Mouse (Mus musculus) liver, adult 2 months (tissue): ENCODE measurements around the gene Trpm6. TPM values are rescaled to one million over a fixed set of nuclear protein-coding genes. Genes with fewer than 3 reads are reported as not detected.

Experiments
- DNase-seq: peaks from one replicate; pipeline ENCODE4 v3.0.0-alpha.2; 2011; ENCODE audit warnings: low read depth, low spot score; ENCODE audit errors: extremely low read depth
- H3K27ac ChIP-seq: fragments of 200-500 bp; replicated peaks from 2 replicates; pipeline ENCODE4 v1.5.1; 2012; ENCODE audit warnings: low read depth, mild to moderate bottlenecking, control low read depth, inconsistent platforms, low read length; ENCODE audit not compliant: insufficient read depth
- H3K27me3 ChIP-seq: fragments of 200-500 bp; 2 replicates; pipeline ENCODE4 v1.6.1; 2012; ENCODE audit warnings: mild to moderate bottlenecking, moderate library complexity, low read length, inconsistent platforms; ENCODE audit not compliant: control insufficient read depth, insufficient read depth
- H3K36me3 ChIP-seq: fragments of 200-500 bp; 2 replicates; pipeline ENCODE4 v1.6.1; 2012; ENCODE audit warnings: low read length, inconsistent platforms; ENCODE audit not compliant: control insufficient read depth, insufficient read depth
- H3K4me1 ChIP-seq: fragments of 200-500 bp; 2 replicates; pipeline ENCODE4 v1.6.1; 2011; ENCODE audit warnings: low read length; ENCODE audit not compliant: control insufficient read depth, insufficient read depth
- H3K4me3 ChIP-seq: fragments of 200-500 bp; 2 replicates; pipeline ENCODE4 v1.5.1; 2011; ENCODE audit warnings: low read depth, mild to moderate bottlenecking, control low read depth, low read length, moderate library complexity; ENCODE audit not compliant: insufficient read depth
- H3K79me2 ChIP-seq: fragments of 200-500 bp; 2 replicates; pipeline ENCODE4 v1.6.1; 2012; ENCODE audit warnings: inconsistent platforms, mild to moderate bottlenecking, low read length, moderate library complexity; ENCODE audit not compliant: control insufficient read depth, insufficient read depth
- H3K9ac ChIP-seq: fragments of 200-500 bp; 2 replicates; pipeline ENCODE4 v1.6.1; 2012; ENCODE audit warnings: low read depth, mild to moderate bottlenecking, control low read depth, inconsistent platforms, low read length
- CTCF ChIP-seq: fragments of 200-500 bp; IDR thresholded peaks from 2 replicates; pipeline ENCODE4 v1.5.1; 2011; ENCODE audit warnings: low read depth, low read length, control low read depth
- POLR2A ChIP-seq: fragments of 200-500 bp; IDR thresholded peaks from 2 replicates; pipeline ENCODE4 v1.6.1; 2011; ENCODE audit warnings: low read length, control low read depth; ENCODE audit not compliant: insufficient read depth; ENCODE audit errors: extremely low read depth
- WGBS: fragments of 180-500 bp; shearing (Covaris S2); methylation state at CpG from one replicate; pipeline ENCODE4 v1.1.7; 2018; 5-methylcytosine and 5-hydroxymethylcytosine counted together
- polyA plus RNA-seq: library from polyadenylated mRNA; depleted of rRNA; stranded (reverse); fragments of >200 nt; gene quantifications from 2 replicates; pipeline ENCODE4 v1.2.3, GENCODE M21; 2012
- total RNA-seq: library from RNA; depleted of rRNA; stranded (reverse); fragments of >200 nt; gene quantifications from 2 replicates; pipeline ENCODE4 v1.2.3, GENCODE M21; 2014

Trpm6 gene
- total and polyA plus RNA-seq, 2 experiments, result 0.09 to 0.83 TPM

- TF ChIP-seq POLR2A, result no peak
- no peak for TF ChIP-seq CTCF
- H3K27me3 ChIP-seq, result no peaks in the 10 kb centered on the region
- no peaks in the 10 kb centered on the region for H3K79me2 ChIP-seq
- no peak overlapping the region for H3K9ac ChIP-seq
- no peaks in the 10 kb centered on the region for H3K36me3 ChIP-seq
- DNase-seq, result no peak
- no peak overlapping the region for H3K27ac ChIP-seq
- H3K4me3 ChIP-seq, result no peak overlapping the region
- no peaks in the 10 kb centered on the region for H3K4me1 ChIP-seq
These were observed 148.5 kb downstream of the Trpm6 start for GRCm38 (mm10) chr19:18898238-18898637.

- 88% methylated on average over 15 of the region's 15 CpGs for WGBS
- H3K27me3 ChIP-seq, result no peaks in the 10 kb centered on the region
These were observed 152.4 kb downstream of the Trpm6 start for GRCm38 (mm10) chr19:18902041-18902693.

GRCm38 (mm10) chr19:18902694-18903067 lies 152.9 kb downstream of the Trpm6 start:
- TF ChIP-seq CTCF (no peak), POLR2A (no peak)
- H3K4me1 ChIP-seq, result no peaks in the 10 kb centered on the region
- H3K9ac ChIP-seq, result no peak overlapping the region
- DNase-seq, result no peak
- H3K79me2 ChIP-seq, result no peaks in the 10 kb centered on the region
- 88% methylated on average over 6 of the region's 6 CpGs for WGBS
- no peaks in the 10 kb centered on the region for H3K27me3 ChIP-seq
- H3K27ac ChIP-seq, result no peak overlapping the region
- H3K4me3 ChIP-seq, result no peak overlapping the region
- H3K36me3 ChIP-seq, result no peaks in the 10 kb centered on the region

More at GRCm38 (mm10) chr19:18902041-18902693, 152.4 kb downstream of the Trpm6 start:
- Histone ChIP-seq H3K79me2 (no peaks in the 10 kb centered on the region), H3K4me3 (no peak overlapping the region), H3K27ac (no peak overlapping the region), H3K36me3 (no peaks in the 10 kb centered on the region), H3K4me1 (no peaks in the 10 kb centered on the region), H3K9ac (no peak overlapping the region)
- DNase-seq, result no peak
- TF ChIP-seq CTCF (no peak), POLR2A (no peak)

- Histone ChIP-seq H3K4me3 (no peak overlapping the region), H3K9ac (no peak overlapping the region), H3K27me3 (no peaks in the 10 kb centered on the region), H3K36me3 (no peaks in the 10 kb centered on the region), H3K4me1 (no peaks in the 10 kb centered on the region), H3K27ac (no peak overlapping the region), H3K79me2 (no peaks in the 10 kb centered on the region)
- no peak for DNase-seq
- WGBS, result 52% methylated on average over 3 of the region's 3 CpGs
- no peak for TF ChIP-seq CTCF
- no peak for TF ChIP-seq POLR2A
These were observed 155.7 kb downstream of the Trpm6 start for GRCm38 (mm10) chr19:18905511-18905910.

- WGBS, result 84% methylated on average over 3 of the region's 3 CpGs
- Histone ChIP-seq H3K27ac (no peak overlapping the region), H3K9ac (no peak overlapping the region), H3K79me2 (no peaks in the 10 kb centered on the region), H3K4me3 (no peak overlapping the region), H3K27me3 (no peaks in the 10 kb centered on the region), H3K4me1 (no peaks in the 10 kb centered on the region), H3K36me3 (no peaks in the 10 kb centered on the region)
- TF ChIP-seq CTCF, result no peak
- TF ChIP-seq POLR2A, result no peak
- DNase-seq, result no peak
These were observed 159.9 kb downstream of the Trpm6 start for GRCm38 (mm10) chr19:18909641-18910040.

- Histone ChIP-seq H3K36me3 (no peaks in the 10 kb centered on the region), H3K9ac (no peak overlapping the region), H3K27me3 (no peaks in the 10 kb centered on the region), H3K4me3 (no peak overlapping the region), H3K79me2 (no peaks in the 10 kb centered on the region), H3K4me1 (no peaks in the 10 kb centered on the region), H3K27ac (no peak overlapping the region)
- TF ChIP-seq POLR2A (no peak), CTCF (no peak)
- DNase-seq, result no peak
These were observed 162.1 kb downstream of the Trpm6 start for GRCm38 (mm10) chr19:18911755-18912340.
